Mouse (Mus musculus): ENCODE data around the gene Mylk.

DNA sequence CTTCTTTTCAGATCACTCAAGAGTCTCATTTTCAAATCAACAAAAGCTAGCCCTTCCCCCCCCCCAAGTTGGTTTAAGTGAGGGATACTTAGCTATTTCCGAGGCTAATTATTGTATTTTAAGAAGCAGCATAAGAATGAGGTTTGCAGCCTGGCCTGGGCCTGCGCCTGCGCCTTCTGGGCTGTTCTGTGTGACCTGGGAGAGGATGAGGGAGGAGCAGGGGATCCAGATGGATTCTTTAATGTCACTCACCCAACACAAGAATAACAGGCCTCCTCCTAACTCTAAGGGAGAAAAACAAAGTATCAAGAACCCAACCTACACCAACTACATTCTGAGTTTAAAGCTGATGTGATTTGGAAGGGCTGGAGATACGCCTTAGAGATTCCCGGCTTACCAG is 214.3 kb downstream of the Mylk start:
- TF ChIP-seq CTCF (IDR thresholded peaks at IDR 0.05; ENCODE audit: borderline replicate concordance, insufficient read depth, low read depth, low read length): no peak
- no peak for TF ChIP-seq POLR2A (IDR thresholded peaks at IDR 0.05; ENCODE audit: borderline replicate concordance, insufficient read depth, low read length)

Data from cerebellum, adult 2 months (tissue).